Mouse (Mus musculus) embryonic facial prominence, embryonic 14.5 days (tissue): Measurements from ENCODE around the gene Olfr199. TPM values are rescaled to one million over a fixed set of nuclear protein-coding genes. Genes with fewer than 3 reads are reported as not detected.
"Not testable (repeated sequence)": the region's sequence is repeated elsewhere in the genome, so short reads cannot be mapped to it uniquely, and the experiment has no call there.

ENCODE experiments used
- ATAC-seq: fragments of 200-750 bp; cut with Nextera tagmentation; 2 replicates; pipeline ENCODE4 v1.8.0; 2017; ENCODE audit warnings: low read depth, moderate number of reproducible peaks, moderate TSS enrichment
- DNase-seq: peaks from one replicate; pipeline ENCODE4 v3.0.0-alpha.2; 2015; ENCODE audit warnings: low spot score
- H3K27ac ChIP-seq: fragments of 300-500 bp; sonication (generic); replicated peaks from 2 replicates; pipeline ENCODE4 v1.5.1; 2014; ENCODE audit warnings: low read depth, mild to moderate bottlenecking, low read length, moderate library complexity
- H3K27me3 ChIP-seq: fragments of 300-500 bp; sonication (generic); replicated peaks from 2 replicates; pipeline ENCODE4 v1.6.1; 2014; ENCODE audit warnings: low read length; ENCODE audit not compliant: control insufficient read depth, insufficient read depth
- H3K36me3 ChIP-seq: fragments of 300-500 bp; sonication (generic); 2 replicates; pipeline ENCODE4 v1.6.1; 2014; ENCODE audit warnings: low read length, mixed read lengths; ENCODE audit not compliant: control insufficient read depth, insufficient read depth
- H3K4me1 ChIP-seq: fragments of 300-500 bp; sonication (generic); 2 replicates; pipeline ENCODE4 v1.6.1; 2014; ENCODE audit warnings: antibody characterized with exemption, low read length; ENCODE audit not compliant: control insufficient read depth, insufficient read depth
- H3K4me2 ChIP-seq: fragments of 300-500 bp; sonication (generic); 2 replicates; pipeline ENCODE4 v1.6.1; 2014; ENCODE audit warnings: low read depth, mild to moderate bottlenecking, low read length, moderate library complexity, mixed read lengths
- H3K4me3 ChIP-seq: fragments of 300-500 bp; sonication (generic); 2 replicates; pipeline ENCODE4 v1.5.1; 2014; ENCODE audit warnings: low read depth, mild to moderate bottlenecking, low read length
- H3K9ac ChIP-seq: fragments of 300-500 bp; sonication (generic); 2 replicates; pipeline ENCODE4 v1.6.1; 2014; ENCODE audit warnings: low read depth, mild to moderate bottlenecking, low read length, moderate library complexity, mixed read lengths
- H3K9me3 ChIP-seq: fragments of 300-500 bp; sonication (generic); 2 replicates; pipeline ENCODE4 v1.6.1; 2016; ENCODE audit warnings: low read length; ENCODE audit not compliant: control insufficient read depth
- WGBS: fragments of 180-500 bp; shearing (Covaris S2); extraction: QIAGEN DNeasy Blood & Tissue Kit; methylation state at CpG from one replicate; pipeline ENCODE4 v1.1.7; 2014; 5-methylcytosine and 5-hydroxymethylcytosine counted together
- polyA plus RNA-seq: library from polyadenylated mRNA; unstranded; fragments of >200 nt; fragmentation: Nextera tagmentation; extraction: Ambion mirVana; gene quantifications from 2 replicates; pipeline ENCODE4 v1.2.1, GENCODE M21; 2014

The Olfr199 gene
- polyA plus RNA-seq: not detected in 2 replicates

GRCm38 (mm10) chr16:59219667-59220066 is at the start of gene Olfr199:
Olfr199 (minus strand) TSS chr16:59219767.
- not testable (repeated sequence) for H3K27me3 ChIP-seq, H3K9ac ChIP-seq, DNase-seq, H3K4me1 ChIP-seq, ATAC-seq, H3K4me2 ChIP-seq, H3K9me3 ChIP-seq, H3K4me3 ChIP-seq, H3K36me3 ChIP-seq, H3K27ac ChIP-seq
- 75% methylated on average over 1 of the region's 1 CpGs for WGBS

GRCm38 (mm10) chr16:59269097-59269496 is 49.5 kb upstream of the Olfr199 start:
- 71% methylated on average over 4 of the region's 4 CpGs for WGBS
- H3K4me2 ChIP-seq, H3K4me1 ChIP-seq, H3K27ac ChIP-seq, H3K4me3 ChIP-seq, H3K9me3 ChIP-seq, H3K27me3 ChIP-seq, ATAC-seq, H3K36me3 ChIP-seq, H3K9ac ChIP-seq, DNase-seq: not testable (repeated sequence)

GRCm38 (mm10) chr16:59249684-59250083 is 30.1 kb upstream of the Olfr199 start:
- H3K9ac ChIP-seq: no peak overlapping the region
- H3K4me2 ChIP-seq: no peak overlapping the region
- H3K27me3 ChIP-seq: no peaks in the 10 kb centered on the region
- no peaks in the 10 kb centered on the region for H3K9me3 ChIP-seq
- DNase-seq (no peak), ATAC-seq (no peak)
- H3K36me3 ChIP-seq: no peaks in the 10 kb centered on the region
- H3K27ac ChIP-seq: no peak overlapping the region
- no peak overlapping the region for H3K4me3 ChIP-seq
- WGBS: 88% methylated on average over 17 of the region's 17 CpGs
- H3K4me1 ChIP-seq: no peaks in the 10 kb centered on the region

GRCm38 (mm10) chr16:59217861-59218260 is 1.7 kb downstream of the Olfr199 start:
- H3K9me3 ChIP-seq, H3K36me3 ChIP-seq, DNase-seq, H3K4me3 ChIP-seq, H3K4me1 ChIP-seq, H3K27ac ChIP-seq, H3K9ac ChIP-seq, H3K4me2 ChIP-seq, H3K27me3 ChIP-seq, ATAC-seq: not testable (repeated sequence)
- WGBS: 80% methylated on average over 3 of the region's 3 CpGs

- H3K27ac ChIP-seq, H3K9ac ChIP-seq, H3K4me2 ChIP-seq, H3K4me3 ChIP-seq, H3K36me3 ChIP-seq, H3K9me3 ChIP-seq, H3K27me3 ChIP-seq, DNase-seq, ATAC-seq, H3K4me1 ChIP-seq: not testable (repeated sequence)
- WGBS: 65% methylated on average over 1 of the region's 1 CpGs
Observed at GRCm38 (mm10) chr16:59203433-59203832, 16.1 kb downstream of the Olfr199 start, which contains the start of gene Olfr198. Olfr198 (minus strand) TSS chr16:59203533.

- no peaks in the 10 kb centered on the region for H3K9me3 ChIP-seq
- H3K36me3 ChIP-seq: no peaks in the 10 kb centered on the region
- H3K27me3 ChIP-seq: no peaks in the 10 kb centered on the region
- H3K9ac ChIP-seq: no peak within 1 kb of the TSS
- no peaks in the 10 kb centered on the region for H3K4me1 ChIP-seq
- no peak within 1 kb of the TSS for H3K27ac ChIP-seq
- no peak for DNase-seq
- ATAC-seq: no peak
- 66% methylated on average over 3 of the region's 3 CpGs for WGBS
- no peak within 1 kb of the TSS for H3K4me3 ChIP-seq
- H3K4me2 ChIP-seq: no peak within 1 kb of the TSS
Observed at GRCm38 (mm10) chr16:59170354-59170753, 49.2 kb downstream of the Olfr199 start, which contains the start of gene Olfr196. Olfr196 (minus strand) TSS chr16:59170454.

Other genes starting within 250 kb of the Olfr199 start
- not detected in 2 replicates for gene Olfr183, start 224.4 kb downstream of the Olfr199 start, polyA plus RNA-seq
- gene Olfr186, start 189.5 kb downstream of the Olfr199 start, polyA plus RNA-seq: not detected in 2 replicates
- not detected in 2 replicates for gene Olfr187, start 180.0 kb downstream of the Olfr199 start, polyA plus RNA-seq
- gene Olfr190, start 141.8 kb downstream of the Olfr199 start, polyA plus RNA-seq: not detected in 2 replicates
- not detected in 2 replicates for gene Olfr191, start 129.9 kb downstream of the Olfr199 start, polyA plus RNA-seq
- gene Olfr193, start 107.9 kb downstream of the Olfr199 start, polyA plus RNA-seq: not detected in 2 replicates
- not detected in 2 replicates for gene Olfr194, start 98.7 kb downstream of the Olfr199 start, polyA plus RNA-seq
- not detected in 2 replicates for gene Olfr195, start 72.7 kb downstream of the Olfr199 start, polyA plus RNA-seq
- not detected in 2 replicates for gene Olfr196, start 49.3 kb downstream of the Olfr199 start, polyA plus RNA-seq
- not detected in 2 replicates for gene Olfr198, start 16.2 kb downstream of the Olfr199 start, polyA plus RNA-seq
- gene Olfr201, start 52.9 kb upstream of the Olfr199 start, polyA plus RNA-seq: 0.04 TPM in 1 of 2 replicates, not detected in the other
- not detected in 2 replicates for gene Olfr202, start 67.0 kb upstream of the Olfr199 start, polyA plus RNA-seq
- gene Olfr203, start 79.1 kb upstream of the Olfr199 start, polyA plus RNA-seq: not detected in 2 replicates
- gene Olfr204, start 98.5 kb upstream of the Olfr199 start, polyA plus RNA-seq: not detected in 2 replicates
- gene Olfr205, start 111.4 kb upstream of the Olfr199 start, polyA plus RNA-seq: not detected in 2 replicates
- not detected in 2 replicates for gene Olfr206, start 129.5 kb upstream of the Olfr199 start, polyA plus RNA-seq
- not detected in 2 replicates for gene Olfr209, start 144.2 kb upstream of the Olfr199 start, polyA plus RNA-seq
- 0.12 and 0.17 TPM in 2 replicates for gene Gabrr3, start 187.6 kb upstream of the Olfr199 start, polyA plus RNA-seq